In the genomic region with DNA sequence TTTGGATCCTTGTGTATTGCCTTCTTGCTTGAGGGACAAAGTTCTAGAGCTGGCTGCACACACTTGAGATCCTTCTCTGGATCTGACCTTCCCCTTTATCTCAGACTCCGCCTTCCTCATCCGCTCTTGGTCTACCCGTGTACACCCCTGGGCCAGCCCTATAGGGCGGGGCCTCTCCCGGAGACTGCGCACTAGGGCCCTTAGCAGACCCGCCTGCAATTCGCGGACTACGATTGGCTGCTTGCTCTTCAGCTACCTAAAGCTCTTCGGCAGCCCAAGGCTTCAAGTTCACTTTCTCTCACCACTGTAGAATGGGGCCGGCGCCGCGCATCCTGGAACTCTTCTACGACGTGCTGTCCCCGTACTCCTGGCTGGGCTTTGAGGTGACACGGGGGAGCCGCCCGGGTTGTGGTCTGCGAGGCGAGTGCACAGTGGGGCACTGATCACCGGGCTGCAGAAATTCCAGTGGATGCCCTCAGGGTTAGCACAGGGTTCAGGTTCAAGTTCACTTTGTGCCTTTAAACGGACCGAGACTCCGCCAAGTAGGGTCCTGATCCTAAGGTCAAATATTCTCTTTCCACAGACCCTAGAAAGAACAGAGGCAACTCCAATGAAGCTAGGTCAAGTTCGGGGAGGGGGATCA, we compare ENCODE assay signal across 8 mouse cellular contexts. TPM values are rescaled to one million over a fixed set of nuclear protein-coding genes. Genes with fewer than 3 reads are reported as not detected.
A peak's percentile ranks its signal among the peaks of the same experiment; 100 is the strongest.
DNase-seq lines count a peak whose midpoint lies in the region; ATAC-seq lines count a peak whose summit lies in the region.

A gene (plus strand): TSS at position 225 of the 643 bp plus-strand sequence.

- H3K36me3 ChIP-seq in hindbrain, embryonic 15.5 days: no peaks in the 10 kb centered on the region

- H3K4me1 ChIP-seq in hindbrain, embryonic 15.5 days (replicated peaks): peaks cover 11% of the 10 kb centered on the region; the same call in 1 of the 2 replicates

- WGBS in hindbrain, embryonic 15.5 days: 2% methylated on average over 28 of the region's 28 CpGs

- peak; percentile 99 for ATAC-seq in hindbrain, embryonic 15.5 days (ENCODE audit: low FRiP score, low read depth)

- H3K9me3 ChIP-seq in hindbrain, embryonic 15.5 days: no peaks in the 10 kb centered on the region

- peak within 1 kb of the TSS; percentile 80 for H3K4me2 ChIP-seq in hindbrain, embryonic 15.5 days

- H3K4me3 ChIP-seq in hindbrain, embryonic 15.5 days: peak within 1 kb of the TSS; percentile 47

- no peak within 1 kb of the TSS for H3K27ac ChIP-seq in hindbrain, embryonic 15.5 days (replicated peaks)

- H3K9ac ChIP-seq in hindbrain, embryonic 15.5 days: peak within 1 kb of the TSS; percentile 40

- no peaks in the 10 kb centered on the region for H3K27me3 ChIP-seq in hindbrain, embryonic 15.5 days

- peak; percentile 63 for DNase-seq in WW6 (ENCODE audit: low read depth, low spot score)
- peak; percentile 40 to 47 for DNase-seq in cerebellum, postnatal 4 days (ENCODE audit: low spot score in 2 of 2)
- peak; percentile 85 for DNase-seq in gastrocnemius, adult 18-20 months (ENCODE audit: low spot score)
- peak; percentile 57 for DNase-seq in left cerebral cortex, adult 11 months (ENCODE audit: low spot score)
- DNase-seq in lung, postnatal 36 days: peak; percentile 94
- peak; percentile 94 for DNase-seq in retina, postnatal 1 day
- DNase-seq in thymus, postnatal 4 days: peak; percentile 83

RNA-seq across cellular contexts. Expression of the gene that starts here (rescaled TPM):
- total RNA-seq in gastrocnemius, adult 18-20 months (2021): 10 to 100 TPM; 45.4 to 57.2 TPM
- polyA plus RNA-seq in hindbrain, embryonic 15.5 days (2015; fragmentation: Nextera tagmentation; extraction: Ambion mirVana): 11.0 and 12.0 TPM in 2 replicates

Comparison
In these comparisons a context has a peak if more than half of its experiments do, and no peak if none do; other contexts are left out.
1. DNase-seq: peak in every context shown above with its lines; median percentile 94 in lung, postnatal 36 days; 94 in retina, postnatal 1 day; 85 in gastrocnemius, adult 18-20 months; 83 in thymus, postnatal 4 days; 63 in WW6; 57 in left cerebral cortex, adult 11 months; 44 in cerebellum, postnatal 4 days.